In the genomic region with DNA sequence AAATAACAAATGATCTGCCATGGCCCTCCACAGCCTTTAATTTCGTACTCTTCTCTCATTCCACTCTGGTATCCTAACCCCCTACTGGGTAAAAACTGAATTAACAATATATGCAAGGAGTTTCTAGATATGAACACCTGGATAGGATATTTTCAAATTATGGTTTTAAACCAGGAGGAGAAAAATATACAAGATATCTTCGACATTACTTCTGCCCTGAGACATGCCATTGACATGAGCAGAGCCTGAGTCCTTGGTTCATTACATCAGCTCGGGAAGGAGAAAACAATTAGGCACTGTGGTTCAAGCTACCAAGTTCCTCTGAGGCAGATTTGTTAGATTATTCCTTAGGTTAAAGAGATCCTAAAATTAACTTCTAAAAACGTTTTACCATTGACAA, we compare ENCODE assay signal across 8 mouse cellular contexts. TPM values are rescaled to one million over a fixed set of nuclear protein-coding genes. Genes with fewer than 3 reads are reported as not detected.
DNase-seq lines count a peak whose midpoint lies in the region; ATAC-seq and TF ChIP-seq lines count a peak whose summit lies in the region.

No protein-coding gene starts in this region.

- intact Hi-C loops in heart, postnatal 14 days (cut with DNase I): loop anchor here (2.0 to 10.0 kb wide), 2 partner anchors 75 to 141 kb away; no protein-coding TSS in a partner anchor

- H3K4me3 ChIP-seq in heart, embryonic 14.5 days (ENCODE audit: control insufficient read depth in 1 of 2, insufficient read depth in 1 of 2, low read depth in 1 of 2, low read length in 2 of 2): peak overlapping the region; percentile 92 to 97
- peak overlapping the region; percentile 76 for H3K4me3 ChIP-seq in G1E (ENCODE audit: low read depth, low read length)
- peak overlapping the region; percentile 98 for H3K4me3 ChIP-seq in forebrain, embryonic 16.5 days (replicated peaks; ENCODE audit: low read length)
- H3K4me3 ChIP-seq in midbrain, embryonic 10.5 days: peak overlapping the region; percentile 80

- peak overlapping the region; percentile 72 for H3K4me2 ChIP-seq in heart, embryonic 14.5 days (ENCODE audit: low read length)
- peak overlapping the region; percentile 76 for H3K4me2 ChIP-seq in forebrain, embryonic 16.5 days (ENCODE audit: low read length)

- H3K36me3 ChIP-seq in heart, embryonic 14.5 days (ENCODE audit: control insufficient read depth, insufficient read depth, low read length): peaks cover 14% of the 10 kb centered on the region; the same call in 1 of the 2 replicates
- peaks cover 16% of the 10 kb centered on the region for H3K36me3 ChIP-seq in G1E (replicated peaks)
- H3K36me3 ChIP-seq in forebrain, embryonic 16.5 days (ENCODE audit: control insufficient read depth, insufficient read depth): no peaks in the 10 kb centered on the region
- peaks cover 19% of the 10 kb centered on the region for H3K36me3 ChIP-seq in midbrain, embryonic 10.5 days

- TF ChIP-seq CTCF in G1E (IDR thresholded peaks at IDR 0.05; ENCODE audit: low read depth, low read length): no peak

- ATAC-seq in heart, embryonic 14.5 days (ENCODE audit: insufficient number of reproducible peaks, insufficient read depth, low FRiP score, low read depth): no peak
- ATAC-seq in G1E (ENCODE audit: extremely low read depth, insufficient number of reproducible peaks, low FRiP score, poor library complexity, severe bottlenecking): no peak
- no peak for ATAC-seq in forebrain, embryonic 16.5 days

- peak overlapping the region; percentile 93 for H3K9ac ChIP-seq in heart, embryonic 14.5 days (ENCODE audit: low read length)
- H3K9ac ChIP-seq in forebrain, embryonic 16.5 days (replicated peaks; ENCODE audit: low read depth, low read length): peak overlapping the region; percentile 98

- peaks cover 7 to 53% of the 10 kb centered on the region in 2 experiments for H3K4me1 ChIP-seq in heart, embryonic 14.5 days (ENCODE audit: control insufficient read depth in 2 of 2, insufficient read depth in 2 of 2, low read length in 2 of 2)
- H3K4me1 ChIP-seq in G1E (ENCODE audit: insufficient read depth, low read depth, low read length): peaks cover 16% of the 10 kb centered on the region
- peaks cover 22% of the 10 kb centered on the region for H3K4me1 ChIP-seq in forebrain, embryonic 16.5 days (replicated peaks; ENCODE audit: control insufficient read depth, insufficient read depth, low read length)
- peaks cover 17% of the 10 kb centered on the region for H3K4me1 ChIP-seq in midbrain, embryonic 10.5 days

- no peaks in the 10 kb centered on the region for H3K9me3 ChIP-seq in heart, embryonic 14.5 days (ENCODE audit: control insufficient read depth, low read length)
- H3K9me3 ChIP-seq in G1E (replicated peaks): no peaks in the 10 kb centered on the region
- H3K9me3 ChIP-seq in forebrain, embryonic 16.5 days (ENCODE audit: control insufficient read depth, low read length): no peaks in the 10 kb centered on the region
- no peaks in the 10 kb centered on the region for H3K9me3 ChIP-seq in midbrain, embryonic 10.5 days (replicated peaks)

- no peaks in the 10 kb centered on the region for H3K27me3 ChIP-seq in heart, embryonic 14.5 days (ENCODE audit: control insufficient read depth, insufficient read depth, low read length)
- no peaks in the 10 kb centered on the region for H3K27me3 ChIP-seq in G1E (ENCODE audit: insufficient read depth, low read length)
- no peaks in the 10 kb centered on the region; the same call in 1 of the 2 replicates for H3K27me3 ChIP-seq in forebrain, embryonic 16.5 days (replicated peaks; ENCODE audit: control insufficient read depth, insufficient read depth, low read length)
- H3K27me3 ChIP-seq in midbrain, embryonic 10.5 days (ENCODE audit: low read depth, poor library complexity, severe bottlenecking): no peaks in the 10 kb centered on the region

- peak overlapping the region; percentile 98 to 100 for H3K27ac ChIP-seq in heart, embryonic 14.5 days (replicated peaks in 1 of 2; ENCODE audit: control insufficient read depth in 1 of 2, insufficient read depth in 1 of 2, low read depth in 2 of 2, low read length in 2 of 2)
- H3K27ac ChIP-seq in forebrain, embryonic 16.5 days (ENCODE audit: low read length): no peak overlapping the region; the same call in none of the 2 replicates
- H3K27ac ChIP-seq in midbrain, embryonic 10.5 days (replicated peaks): peak overlapping the region; percentile 94

- WGBS in heart, embryonic 14.5 days: 7% methylated on average over 4 of the region's 4 CpGs
- 5% methylated on average over 4 of the region's 4 CpGs for WGBS in forebrain, embryonic 16.5 days
- 21% methylated on average over 4 of the region's 4 CpGs for WGBS in midbrain, embryonic 10.5 days

- DNase-seq in heart, postnatal 14 days: no peak
- no peak for DNase-seq in G1E (ENCODE audit: low spot score)
- no peak for DNase-seq in midbrain, embryonic 10.5 days (ENCODE audit: low spot score)
- DNase-seq in cerebellum, adult 11 months: no peak
- no peak for DNase-seq in urinary bladder, postnatal 10 days (ENCODE audit: low spot score)
- no peak for DNase-seq in adrenal gland, postnatal 36 days

RNA-seq across cellular contexts. Expression of gene Serinc3, which starts 0.9 kb away (rescaled TPM):
- polyA plus RNA-seq in heart, embryonic 14.5 days (2014; fragmentation: Nextera tagmentation; extraction: Ambion mirVana): 76.5 and 79.0 TPM in 2 replicates
- total RNA-seq in heart, postnatal 14 days (2021): 100 to 1,000 TPM; 360 to 363 TPM
- total RNA-seq in G1E (2014; fragmentation: Nextera tagmentation) (71.8 and 156 TPM in 2 replicates), G1E (2017) (51.6 and 55.0 TPM in 2 replicates)
- 5.8 and 7.2 TPM in 2 replicates for polyA plus RNA-seq in G1E (2012)
- 31.4 and 34.3 TPM in 2 replicates for polyA plus RNA-seq in forebrain, embryonic 16.5 days (2015; fragmentation: Nextera tagmentation; extraction: Ambion mirVana)
- polyA plus RNA-seq in midbrain, embryonic 10.5 days (2016; fragmentation: Nextera tagmentation; extraction: Ambion mirVana): 24.7 and 28.7 TPM in 2 replicates
- total RNA-seq in adrenal gland, postnatal 36 days (2021): 100 to 1,000 TPM; 565 to 629 TPM

RNA-seq across cellular contexts. Expression of gene Pkig, which starts 14.1 kb away (rescaled TPM):
- polyA plus RNA-seq in heart, embryonic 14.5 days (2014; fragmentation: Nextera tagmentation; extraction: Ambion mirVana): 324 and 359 TPM in 2 replicates
- 100 to 1,000 TPM; 183 to 188 TPM for total RNA-seq in heart, postnatal 14 days (2021)
- total RNA-seq in G1E (2014; fragmentation: Nextera tagmentation): 17.7 and 47.9 TPM in 2 replicates
- 28.1 and 28.8 TPM in 2 replicates for total RNA-seq in G1E (2017)
- polyA plus RNA-seq in G1E (2012): 166 and 211 TPM in 2 replicates
- polyA plus RNA-seq in forebrain, embryonic 16.5 days (2015; fragmentation: Nextera tagmentation; extraction: Ambion mirVana): 153 and 159 TPM in 2 replicates
- polyA plus RNA-seq in midbrain, embryonic 10.5 days (2016; fragmentation: Nextera tagmentation; extraction: Ambion mirVana): 163 and 190 TPM in 2 replicates
- total RNA-seq in adrenal gland, postnatal 36 days (2021): 10 to 100 TPM; 45.0 to 46.0 TPM

RNA-seq across cellular contexts. Expression of gene Ttpal, which starts 41.9 kb away (rescaled TPM):
- 23.7 and 24.2 TPM in 2 replicates for polyA plus RNA-seq in heart, embryonic 14.5 days (2014; fragmentation: Nextera tagmentation; extraction: Ambion mirVana)
- 10 to 100 TPM; 13.6 to 13.9 TPM for total RNA-seq in heart, postnatal 14 days (2021)
- total RNA-seq in G1E (2014; fragmentation: Nextera tagmentation) (20.5 and 23.0 TPM in 2 replicates), G1E (2017) (18.4 and 22.3 TPM in 2 replicates)
- polyA plus RNA-seq in G1E (2012): 13.8 and 18.2 TPM in 2 replicates
- 44.1 and 46.4 TPM in 2 replicates for polyA plus RNA-seq in forebrain, embryonic 16.5 days (2015; fragmentation: Nextera tagmentation; extraction: Ambion mirVana)
- polyA plus RNA-seq in midbrain, embryonic 10.5 days (2016; fragmentation: Nextera tagmentation; extraction: Ambion mirVana): 29.9 and 38.4 TPM in 2 replicates
- 10 to 100 TPM; 22.7 to 34.8 TPM for total RNA-seq in adrenal gland, postnatal 36 days (2021)
